Mouse (Mus musculus) layer of hippocampus, adult 11-12 months (tissue): ENCODE data around the gene Supt6.

ENCODE experiments used
- DNase-seq: peaks from one replicate; pipeline ENCODE4 v3.0.0; 2022; ENCODE audit warnings: low spot score

Supt6 gene

GRCm38 (mm10) chr11:78167257-78167959 is 78.4 kb downstream of the Supt6 start:
- no peak for DNase-seq

GRCm38 (mm10) chr11:78166640-78167039 is 79.1 kb downstream of the Supt6 start:
- DNase-seq: no peak

- DNase-seq: no peak
Measured at GRCm38 (mm10) chr11:78166161-78166560, 79.6 kb downstream of the Supt6 start.

GRCm38 (mm10) chr11:78165761-78166109 is 80.1 kb downstream of the Supt6 start:
- DNase-seq: peak; percentile 42

GRCm38 (mm10) chr11:78164924-78165760 is 80.6 kb downstream of the Supt6 start, which contains the start of gene Traf4:
TSS of gene Traf4 (minus strand) at chr11:78165589.
- peak; percentile 64 for DNase-seq

- DNase-seq: no peak
Measured at GRCm38 (mm10) chr11:78164604-78164923, 81.2 kb downstream of the Supt6 start.

- DNase-seq: no peak
Measured at GRCm38 (mm10) chr11:78163681-78164603, 81.8 kb downstream of the Supt6 start.

DNA sequence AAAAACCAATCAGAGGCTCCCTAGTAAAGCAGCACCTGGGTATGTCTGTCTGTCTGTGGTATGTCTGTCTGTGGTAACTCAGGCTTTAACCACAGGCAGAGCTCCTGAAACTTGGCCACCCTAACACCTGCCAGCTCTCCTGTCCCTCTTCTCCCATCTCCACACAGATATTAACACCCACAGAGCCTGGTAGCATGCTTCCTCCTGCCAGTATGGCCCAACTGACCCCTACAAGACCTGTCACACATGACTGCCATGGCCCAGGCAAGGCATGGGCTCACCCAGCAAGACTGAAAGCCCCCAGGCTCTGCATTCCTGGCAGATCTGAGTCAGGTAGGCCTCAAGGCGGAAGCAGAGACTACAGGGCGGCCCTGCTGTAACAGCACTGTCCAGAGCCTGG is 82.7 kb downstream of the Supt6 start:
- no peak for DNase-seq

DNA sequence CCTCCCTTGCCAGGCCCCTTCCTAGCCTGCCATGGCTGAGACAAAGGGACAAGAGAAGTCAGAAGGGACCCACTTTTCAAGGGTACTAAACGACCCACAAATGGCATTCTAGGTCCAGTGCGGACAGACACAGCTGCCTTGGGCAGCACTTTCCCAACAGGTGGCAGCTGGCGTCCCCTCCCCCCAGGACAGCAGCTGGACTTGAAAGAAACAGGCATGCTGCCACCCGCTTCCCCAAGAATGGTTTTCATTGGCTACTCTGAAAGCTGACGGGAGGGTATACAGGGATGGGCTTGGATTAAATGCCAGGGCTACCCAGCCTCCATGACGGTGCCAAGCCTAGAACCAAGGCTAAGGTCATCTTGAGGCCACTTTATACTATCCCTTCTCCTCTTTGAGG is 83.3 kb downstream of the Supt6 start:
- DNase-seq: peak; percentile 55

DNA sequence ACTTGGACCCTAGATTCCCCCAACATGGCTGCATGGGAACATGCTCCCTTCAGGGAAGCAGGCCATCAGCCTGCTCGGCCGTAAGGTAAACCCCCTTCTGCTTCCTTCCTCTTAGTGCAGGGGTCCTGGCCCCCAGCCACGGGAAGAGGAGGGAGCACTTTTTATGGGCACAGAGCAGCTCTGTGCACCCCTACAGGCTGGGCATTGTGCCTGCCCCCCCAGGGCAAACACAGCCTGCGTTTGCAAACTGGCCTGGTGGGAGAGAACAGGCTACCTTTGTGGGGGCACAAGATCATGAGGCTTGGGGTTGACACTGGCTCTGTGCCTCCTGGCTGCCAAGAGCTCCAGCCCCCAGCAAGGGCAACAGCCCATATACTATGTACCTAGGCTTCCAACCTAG is 83.8 kb downstream of the Supt6 start:
- DNase-seq: no peak

- DNase-seq: no peak
Measured at GRCm38 (mm10) chr11:78161169-78161568, 84.6 kb downstream of the Supt6 start.

GRCm38 (mm10) chr11:78160675-78161074 is 85.1 kb downstream of the Supt6 start:
- no peak for DNase-seq

DNA sequence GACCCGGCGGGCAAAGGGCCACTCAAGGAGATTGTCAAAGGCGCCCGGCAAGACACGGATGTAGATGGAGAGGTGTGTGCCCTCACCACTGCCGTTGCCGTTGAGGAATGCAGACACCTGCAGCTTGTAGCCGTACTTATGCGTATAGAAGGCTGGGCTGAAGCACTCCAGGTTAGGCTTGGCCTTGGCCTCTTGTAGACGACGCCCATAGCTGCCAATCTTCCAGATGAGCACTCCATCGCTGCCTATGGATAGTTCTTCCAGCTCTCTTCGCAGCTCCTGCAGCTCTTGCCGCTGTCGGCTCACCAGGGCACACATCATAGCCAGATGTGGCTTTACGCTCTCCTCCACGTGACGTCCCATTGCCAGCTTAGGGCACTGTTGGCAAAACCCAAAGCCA is 85.6 kb downstream of the Supt6 start:
- DNase-seq: no peak

DNA sequence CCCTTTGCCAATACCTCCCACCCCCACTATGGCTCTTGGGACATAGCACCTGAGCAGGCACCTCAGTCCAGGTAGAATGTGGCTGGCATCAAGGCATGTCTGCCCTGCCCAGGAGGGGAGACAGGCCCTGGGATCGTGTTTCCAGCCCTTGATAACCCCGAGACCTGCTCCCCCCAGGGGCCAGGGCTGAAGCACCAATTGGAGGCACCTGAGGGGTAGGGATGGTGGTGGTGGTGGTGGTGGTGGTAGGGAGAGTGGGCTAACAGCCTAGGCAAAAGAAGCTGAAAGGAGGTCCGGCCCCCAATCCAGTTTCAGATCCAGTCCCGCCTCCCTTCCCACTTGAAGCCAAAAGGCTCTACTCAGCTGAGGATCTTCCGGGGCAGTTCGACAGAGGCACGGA is 86.2 kb downstream of the Supt6 start:
- DNase-seq: no peak

DNA sequence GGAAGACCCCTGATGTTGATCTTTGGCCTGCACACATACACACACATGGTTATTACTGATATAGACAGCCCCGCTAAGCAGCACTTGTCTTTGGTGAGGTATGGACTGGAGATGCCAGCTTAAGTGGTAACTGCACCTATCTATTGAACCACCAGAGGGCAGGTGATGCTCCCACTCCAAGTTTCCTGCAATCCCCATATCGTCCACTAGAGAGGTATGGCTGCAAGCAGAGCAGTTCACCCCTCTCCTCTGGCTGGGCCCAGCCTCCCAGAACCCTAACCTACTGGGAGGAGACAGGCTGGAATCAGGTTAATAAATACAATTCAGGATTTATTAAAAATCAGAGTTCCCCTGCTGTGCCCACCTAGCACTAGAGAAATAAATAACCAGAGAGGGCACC is 86.7 kb downstream of the Supt6 start:
- DNase-seq: peak; percentile 89
